Mouse (Mus musculus) gastrocnemius, adult 2 months (tissue): Measurements from ENCODE around the gene Racgap1. TPM values are rescaled to one million over a fixed set of nuclear protein-coding genes. Genes with fewer than 3 reads are reported as not detected.

ENCODE experiments used
- DNase-seq: peaks from one replicate; pipeline ENCODE4 v3.0.0; 2022
- H3K27ac ChIP-seq: fragments of 200-600 bp; 2 replicates; pipeline ENCODE4 v1.8.1; 2022; ENCODE audit warnings: mild to moderate bottlenecking
- H3K4me3 ChIP-seq: fragments of 200-600 bp; 2 replicates; pipeline ENCODE4 v1.8.1; 2022; ENCODE audit warnings: mild to moderate bottlenecking, moderate library complexity
- CTCF ChIP-seq: fragments of 200-600 bp; IDR thresholded peaks from 2 replicates; pipeline ENCODE4 v1.8.1; 2022; ENCODE audit warnings: antibody characterized with exemption, mild to moderate bottlenecking, moderate library complexity
- intact Hi-C: fragments of 180-260 bp; cut with DNase I; formaldehyde crosslinking; loops from one replicate; pipeline ENCODE4 v1.15.1; 2025
- total RNA-seq, 2 experiments: library from RNA; stranded (reverse); gene quantifications; 2 replicates each; pipeline ENCODE4 v1.2.3; 2021

The Racgap1 gene
- total RNA-seq, 2 experiments from 2014 or later: 0.89 to 0.94 TPM

GRCm38 (mm10) chr15:99661121-99661830 is 9.8 kb upstream of the Racgap1 start:
- intact Hi-C loops: no loop called here
- TF ChIP-seq CTCF: no peak
- H3K4me3 ChIP-seq: no peak overlapping the region
- H3K27ac ChIP-seq: no peak overlapping the region
- no peak for DNase-seq

GRCm38 (mm10) chr15:99658437-99658836 is 7.0 kb upstream of the Racgap1 start:
- Histone ChIP-seq H3K27ac (no peak overlapping the region), H3K4me3 (no peak overlapping the region)
- intact Hi-C loops: no loop called here
- no peak for TF ChIP-seq CTCF
- DNase-seq: no peak

GRCm38 (mm10) chr15:99655956-99656355 is 4.5 kb upstream of the Racgap1 start:
- DNase-seq: no peak
- Histone ChIP-seq H3K27ac (no peak overlapping the region), H3K4me3 (no peak overlapping the region)
- intact Hi-C loops: no loop called here
- TF ChIP-seq CTCF: no peak

DNA sequence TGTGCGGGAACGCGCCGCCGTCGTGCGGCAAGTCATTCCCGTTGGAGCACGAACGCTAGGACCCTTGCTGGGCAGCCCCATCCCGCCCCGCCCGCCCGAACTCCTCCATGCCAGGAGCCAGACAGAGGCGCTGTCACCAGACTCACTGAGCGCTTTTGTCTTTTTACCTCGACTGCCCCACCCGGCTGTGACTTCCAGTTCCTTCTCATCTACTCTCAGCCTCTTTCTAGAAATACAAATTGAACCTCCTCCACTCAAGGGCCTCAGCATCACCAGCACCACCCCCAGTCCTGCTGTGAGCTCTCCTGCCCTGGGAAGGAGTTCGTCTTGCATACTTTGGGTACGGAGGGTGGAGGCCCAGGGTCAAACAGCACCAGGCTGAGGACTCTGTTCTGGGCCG is 2.4 kb upstream of the Racgap1 start:
- TF ChIP-seq CTCF: no peak
- intact Hi-C loops: no loop called here
- H3K27ac ChIP-seq: no peak overlapping the region
- DNase-seq: no peak
- no peak overlapping the region for H3K4me3 ChIP-seq

DNA sequence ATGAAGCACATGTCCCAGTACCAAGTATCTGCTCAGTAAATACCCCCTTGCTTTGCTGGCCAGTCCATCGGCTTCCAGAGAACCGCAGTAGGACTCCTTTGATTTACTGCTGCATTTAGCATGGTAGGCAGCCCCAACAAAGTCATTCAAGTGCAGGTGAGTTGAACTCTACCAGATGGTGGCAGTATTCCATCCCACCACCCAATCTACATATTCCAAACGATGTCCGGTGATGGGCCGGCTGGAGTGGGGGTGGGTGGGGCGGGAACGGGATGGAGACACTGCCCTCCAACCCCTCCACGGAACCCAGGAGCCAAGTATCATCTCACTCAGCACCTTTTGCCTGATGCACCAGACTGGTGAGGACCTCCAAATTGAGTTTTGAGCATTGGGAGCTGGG is 1.8 kb upstream of the Racgap1 start:
- intact Hi-C loops: no loop called here
- DNase-seq: no peak
- H3K27ac ChIP-seq: no peak overlapping the region
- peak; percentile 10; the same call in 1 of the 2 replicates for TF ChIP-seq CTCF
- no peak overlapping the region for H3K4me3 ChIP-seq

- TF ChIP-seq CTCF: no peak
- no peak for DNase-seq
- peak overlapping the region; percentile 54; the same call in 1 of the 2 replicates for H3K27ac ChIP-seq
- peak overlapping the region; percentile 91 for H3K4me3 ChIP-seq
- intact Hi-C loops: no loop called here
Measured at GRCm38 (mm10) chr15:99651984-99652872, 772 bp upstream of the Racgap1 start.

- no peak for TF ChIP-seq CTCF
- Histone ChIP-seq H3K27ac (no peak overlapping the region), H3K4me3 (no peak overlapping the region)
- intact Hi-C loops: no loop called here
- DNase-seq: no peak
Measured at GRCm38 (mm10) chr15:99650304-99650703, 1.2 kb downstream of the Racgap1 start.

- TF ChIP-seq CTCF: no peak
- no peak for DNase-seq
- no peak overlapping the region for H3K4me3 ChIP-seq
- intact Hi-C loops: no loop called here
- H3K27ac ChIP-seq: no peak overlapping the region
Measured at GRCm38 (mm10) chr15:99649067-99649761, 2.2 kb downstream of the Racgap1 start.

GRCm38 (mm10) chr15:99648326-99648725 is 3.1 kb downstream of the Racgap1 start:
- Histone ChIP-seq H3K27ac (no peak overlapping the region), H3K4me3 (no peak overlapping the region)
- intact Hi-C loops: no loop called here
- no peak for DNase-seq
- no peak for TF ChIP-seq CTCF

- no peak overlapping the region for H3K4me3 ChIP-seq
- peak; percentile 61 for DNase-seq
- intact Hi-C loops: no loop called here
- no peak overlapping the region for H3K27ac ChIP-seq
- TF ChIP-seq CTCF: no peak
Measured at GRCm38 (mm10) chr15:99644776-99645175, 6.7 kb downstream of the Racgap1 start.

GRCm38 (mm10) chr15:99643832-99644231 is 7.6 kb downstream of the Racgap1 start:
- DNase-seq: no peak
- TF ChIP-seq CTCF: no peak
- intact Hi-C loops: no loop called here
- H3K4me3 ChIP-seq: no peak overlapping the region
- no peak overlapping the region for H3K27ac ChIP-seq

DNA sequence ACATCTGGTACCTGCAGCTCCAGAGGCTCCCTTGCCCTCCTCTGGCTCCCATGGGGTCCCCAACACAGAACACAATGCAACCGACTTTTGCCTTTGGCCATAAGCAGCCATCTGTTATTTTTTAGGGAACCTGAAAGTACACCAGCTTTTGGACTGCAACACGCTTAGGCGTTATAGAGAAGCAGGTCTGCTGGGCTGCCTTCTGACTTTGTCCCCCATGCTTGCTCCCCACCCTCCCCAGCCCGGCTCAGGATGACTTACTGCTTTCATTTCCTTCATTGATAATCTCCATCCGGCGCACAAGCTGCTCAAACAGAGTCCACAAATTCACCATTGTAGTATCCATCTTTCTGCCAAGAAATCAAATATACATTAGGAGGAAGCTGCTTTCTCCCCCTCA is 8.8 kb downstream of the Racgap1 start:
- TF ChIP-seq CTCF: no peak
- intact Hi-C loops: no loop called here
- H3K4me3 ChIP-seq: no peak overlapping the region
- no peak overlapping the region for H3K27ac ChIP-seq
- no peak for DNase-seq

- TF ChIP-seq CTCF: no peak
- H3K4me3 ChIP-seq: no peak overlapping the region
Measured at GRCm38 (mm10) chr15:99638124-99638485, 13.4 kb downstream of the Racgap1 start.

More at GRCm38 (mm10) chr15:99638124-99638485, 13.4 kb downstream of the Racgap1 start:
- intact Hi-C loops: no loop called here
- DNase-seq: no peak
- no peak overlapping the region for H3K27ac ChIP-seq
